Comparison of ENCODE assay signal across 9 mouse cellular contexts in genomic region chr1:74025227-74025626, GRCm38 (mm10).
DNase-seq lines count a peak whose midpoint lies in the region; ATAC-seq and TF ChIP-seq lines count a peak whose summit lies in the region.
"Had no signal": no experiment of that assay in that cellular context is flagged by ENCODE, and none has a peak within 500 bp of the region (broad histone marks: within the 10 kb centered on the region; RNA-seq: fewer than 3 reads in every experiment).

No protein-coding gene starts in this region.

- H3K4me2 ChIP-seq in embryonic facial prominence, embryonic 14.5 days (ENCODE audit: low read depth, low read length), result no peak overlapping the region
- no peak overlapping the region; the same call in 1 of the 2 replicates for H3K4me2 ChIP-seq in intestine, embryonic 16.5 days (ENCODE audit: low read depth, low read length)
- H3K4me2 ChIP-seq in liver, embryonic 15.5 days, result no peak overlapping the region

- peaks cover 91% of the 10 kb centered on the region for H3K4me1 ChIP-seq in kidney, adult 2 months (ENCODE audit: control insufficient read depth, insufficient read depth, low read length)
- H3K4me1 ChIP-seq in embryonic facial prominence, embryonic 14.5 days (ENCODE audit: control insufficient read depth, insufficient read depth, low read length), result peaks cover 53% of the 10 kb centered on the region
- peaks cover 57% of the 10 kb centered on the region for H3K4me1 ChIP-seq in intestine, embryonic 16.5 days (ENCODE audit: control insufficient read depth, insufficient read depth, low read length)
- peaks cover 33% of the 10 kb centered on the region for H3K4me1 ChIP-seq in liver, embryonic 15.5 days (replicated peaks)

- no peaks in the 10 kb centered on the region for H3K36me3 ChIP-seq in kidney, adult 2 months (ENCODE audit: control insufficient read depth, insufficient read depth, low read length)
- H3K36me3 ChIP-seq in embryonic facial prominence, embryonic 14.5 days (ENCODE audit: control insufficient read depth, insufficient read depth, low read length), result no peaks in the 10 kb centered on the region
- H3K36me3 ChIP-seq in intestine, embryonic 16.5 days (ENCODE audit: control insufficient read depth, insufficient read depth, low read length), result no peaks in the 10 kb centered on the region
- no peaks in the 10 kb centered on the region for H3K36me3 ChIP-seq in liver, embryonic 15.5 days (replicated peaks)

- 19% methylated on average over 6 of the region's 6 CpGs for WGBS in kidney, adult 2 months
- WGBS in embryonic facial prominence, embryonic 14.5 days, result 38% methylated on average over 6 of the region's 6 CpGs
- WGBS in intestine, embryonic 16.5 days, result 18% methylated on average over 6 of the region's 6 CpGs
- WGBS in liver, embryonic 15.5 days (ENCODE audit: insufficient replicate concordance), result 14% methylated on average over 6 of the region's 6 CpGs

- DNase-seq in kidney, adult 2 months, result peak; percentile 74
- DNase-seq in kidney, adult 8-10 months, result no peak
- DNase-seq in embryonic facial prominence, embryonic 14.5 days (ENCODE audit: low spot score), result no peak
- DNase-seq in frontal cortex, postnatal 14 days (ENCODE audit: low spot score in 2 of 2), result no peak
- no peak for DNase-seq in cerebellum, adult 9-11 months
- DNase-seq in urinary bladder, postnatal 36 days (ENCODE audit: low spot score in 2 of 2), result no peak
- DNase-seq: cerebellum, adult 8-10 months had no signal

- H3K9me3 ChIP-seq in embryonic facial prominence, embryonic 14.5 days (ENCODE audit: control insufficient read depth, low read length), result no peaks in the 10 kb centered on the region
- no peaks in the 10 kb centered on the region for H3K9me3 ChIP-seq in intestine, embryonic 16.5 days (ENCODE audit: control insufficient read depth, low read length)
- H3K9me3 ChIP-seq in liver, embryonic 15.5 days (replicated peaks), result no peaks in the 10 kb centered on the region

- H3K27ac ChIP-seq in kidney, adult 2 months (ENCODE audit: insufficient read depth, low read depth, low read length), result peak overlapping the region; percentile 64
- H3K27ac ChIP-seq in embryonic facial prominence, embryonic 14.5 days (replicated peaks; ENCODE audit: low read depth, low read length), result 0 out of 2 replicates have a peak overlapping the region, but pooled peaks have one; percentile 19
- peak overlapping the region; percentile 70 for H3K27ac ChIP-seq in intestine, embryonic 16.5 days (ENCODE audit: low read length)
- H3K27ac ChIP-seq in liver, embryonic 15.5 days (replicated peaks), result peak overlapping the region; percentile 55

- no peak for TF ChIP-seq POLR2A in kidney, adult 2 months (IDR thresholded peaks at IDR 0.05; ENCODE audit: low read depth, low read length)

- no peaks in the 10 kb centered on the region for H3K27me3 ChIP-seq in kidney, adult 2 months (replicated peaks; ENCODE audit: control insufficient read depth, insufficient read depth, low read length)
- no peaks in the 10 kb centered on the region for H3K27me3 ChIP-seq in embryonic facial prominence, embryonic 14.5 days (replicated peaks; ENCODE audit: control insufficient read depth, insufficient read depth, low read length)
- no peaks in the 10 kb centered on the region for H3K27me3 ChIP-seq in intestine, embryonic 16.5 days (replicated peaks; ENCODE audit: control insufficient read depth, insufficient read depth, low read length)
- H3K27me3 ChIP-seq in liver, embryonic 15.5 days, result peaks cover 6% of the 10 kb centered on the region; the same call in 1 of the 2 replicates

- H3K4me3 ChIP-seq in kidney, adult 2 months (ENCODE audit: insufficient read depth, low read depth, low read length), result no peak overlapping the region
- no peak overlapping the region for H3K4me3 ChIP-seq in embryonic facial prominence, embryonic 14.5 days (ENCODE audit: low read depth, low read length)
- no peak overlapping the region for H3K4me3 ChIP-seq in intestine, embryonic 16.5 days (ENCODE audit: low read length)
- H3K4me3 ChIP-seq in liver, embryonic 15.5 days (replicated peaks), result no peak overlapping the region

- ATAC-seq in embryonic facial prominence, embryonic 14.5 days (ENCODE audit: low read depth), result no peak
- ATAC-seq in intestine, embryonic 16.5 days, result peak; percentile 10; the same call in 1 of the 2 replicates
- no peak for ATAC-seq in liver, embryonic 15.5 days (ENCODE audit: insufficient read depth)

- peak overlapping the region; percentile 1; the same call in 1 of the 2 replicates for H3K9ac ChIP-seq in embryonic facial prominence, embryonic 14.5 days (ENCODE audit: low read depth, low read length)
- peak overlapping the region; percentile 29; the same call in 1 of the 2 replicates for H3K9ac ChIP-seq in intestine, embryonic 16.5 days (ENCODE audit: low read depth, low read length)
- no peak overlapping the region for H3K9ac ChIP-seq in liver, embryonic 15.5 days

- no peak for TF ChIP-seq CTCF in kidney, adult 2 months (conservative IDR thresholded peaks at IDR 0.05; ENCODE audit: insufficient read depth, insufficient read length, low read depth, low read length)

Comparison
In these comparisons a context has a peak if more than half of its experiments do, and no peak if none do; other contexts are left out.
1. H3K27ac ChIP-seq: peak in every context shown above with its lines; median percentile 70 in intestine, embryonic 16.5 days; 64 in kidney, adult 2 months; 55 in liver, embryonic 15.5 days; 19 in embryonic facial prominence, embryonic 14.5 days.